Mouse (Mus musculus) retina, adult 2 months (tissue): Measurements from ENCODE around the gene Ddx11.
"Not testable (repeated sequence)": the region's sequence is repeated elsewhere in the genome, so short reads cannot be mapped to it uniquely, and the experiment has no call there.

Experiments
- DNase-seq: peaks from one replicate; pipeline ENCODE4 v3.0.0-alpha.2; 2012; ENCODE audit warnings: low read depth, low spot score

The Ddx11 gene

GRCm38 (mm10) chr17:66112166-66112565, 11.2 kb upstream of the Ddx11 start:
- DNase-seq, result no peak

- no peak for DNase-seq
Observed at GRCm38 (mm10) chr17:66118991-66119390, 4.3 kb upstream of the Ddx11 start.

GRCm38 (mm10) chr17:66120701-66121100, 2.6 kb upstream of the Ddx11 start:
- no peak for DNase-seq

GRCm38 (mm10) chr17:66123816-66124610, 693 bp downstream of the Ddx11 start:
- DNase-seq, result no peak

- DNase-seq, result no peak
Observed at GRCm38 (mm10) chr17:66125211-66125610, 1.9 kb downstream of the Ddx11 start.

- DNase-seq, result no peak
Observed at GRCm38 (mm10) chr17:66130371-66130770, 7.1 kb downstream of the Ddx11 start.

- no peak for DNase-seq
Observed at GRCm38 (mm10) chr17:66131212-66131611, 7.9 kb downstream of the Ddx11 start.

- DNase-seq, result not testable (repeated sequence)
Observed at GRCm38 (mm10) chr17:66152706-66153662, 29.7 kb downstream of the Ddx11 start.

GRCm38 (mm10) chr17:66153735-66154423, 30.6 kb downstream of the Ddx11 start:
- DNase-seq, result not testable (repeated sequence)

- DNase-seq, result no peak
Observed at GRCm38 (mm10) chr17:66154876-66155275, 31.6 kb downstream of the Ddx11 start.

GRCm38 (mm10) chr17:66158271-66158670, 35.0 kb downstream of the Ddx11 start:
- DNase-seq, result no peak

GRCm38 (mm10) chr17:66167141-66167540, 43.8 kb downstream of the Ddx11 start:
- not testable (repeated sequence) for DNase-seq

GRCm38 (mm10) chr17:66170971-66171370, 47.7 kb downstream of the Ddx11 start:
- DNase-seq, result not testable (repeated sequence)

GRCm38 (mm10) chr17:66190577-66190976, 67.3 kb downstream of the Ddx11 start:
- no peak for DNase-seq

- DNase-seq, result no peak
Observed at GRCm38 (mm10) chr17:66197041-66197440, 73.7 kb downstream of the Ddx11 start.
